Mouse (Mus musculus) right cerebral cortex, postnatal 4 days (tissue): ENCODE results near the gene Errfi1.

ENCODE experiments used
- DNase-seq: peaks from one replicate; pipeline ENCODE4 v3.0.0-alpha.2; 2022

Gene Errfi1

DNA sequence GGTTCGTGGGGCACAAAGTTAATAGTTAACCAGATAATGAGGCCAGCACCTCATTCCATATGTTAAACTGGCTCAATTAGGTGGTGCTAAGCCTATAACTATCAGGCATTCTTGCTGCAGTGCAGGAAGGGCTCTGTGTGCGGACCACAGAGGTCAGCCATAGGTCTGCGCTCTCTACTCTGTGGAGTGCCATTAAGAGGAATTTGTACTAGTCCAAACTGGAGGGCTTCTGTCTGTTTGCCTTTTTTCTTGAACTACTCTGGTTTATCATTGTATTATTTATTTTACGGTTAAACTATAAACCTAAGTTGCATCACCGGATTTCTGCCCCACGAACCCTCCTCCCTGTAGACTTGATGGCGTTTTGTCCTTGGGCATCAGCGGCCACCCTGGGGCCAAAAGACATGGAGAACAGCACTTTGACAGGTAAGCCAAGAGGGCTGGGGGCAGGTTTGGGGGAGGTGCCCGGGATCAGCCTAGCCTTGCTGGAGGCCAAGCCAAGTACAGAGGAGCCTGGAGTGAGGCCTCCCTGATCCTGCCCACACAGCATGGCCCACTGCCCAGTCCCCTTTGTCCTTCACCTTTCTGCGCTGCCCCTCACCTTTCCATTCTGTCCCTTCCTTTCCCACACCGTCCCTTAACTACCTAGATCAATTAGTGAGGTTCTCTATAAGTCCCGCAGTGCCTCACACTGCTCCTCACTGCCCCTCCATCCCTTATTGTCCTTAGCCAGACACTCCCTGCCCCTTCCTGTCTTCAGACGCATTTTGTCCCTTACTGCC, at the start of gene Errfi1:
Gene Errfi1 (plus strand): TSS at position 240 of the 782 bp plus-strand sequence.
- no peak for DNase-seq

DNA sequence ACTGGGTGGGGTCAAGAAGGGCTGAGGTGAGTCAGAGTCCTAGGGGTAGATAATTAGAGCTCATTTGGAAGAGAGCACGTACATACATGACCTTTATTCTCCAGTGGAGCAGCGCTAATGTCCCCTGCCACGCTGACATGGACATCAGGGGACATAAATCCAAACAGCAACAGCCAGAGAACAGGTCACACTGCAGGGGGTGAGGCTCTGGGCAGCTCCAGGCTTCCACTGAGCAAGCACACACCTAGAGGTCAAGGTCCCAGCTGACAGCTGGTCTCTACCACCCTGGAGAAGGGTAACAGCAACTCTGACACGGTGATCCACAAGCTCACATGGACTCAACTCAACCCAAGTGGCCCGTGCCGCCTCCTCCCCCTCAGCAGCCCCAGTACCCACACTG, 49.5 kb upstream of the Errfi1 start:
- DNase-seq = no peak

DNA sequence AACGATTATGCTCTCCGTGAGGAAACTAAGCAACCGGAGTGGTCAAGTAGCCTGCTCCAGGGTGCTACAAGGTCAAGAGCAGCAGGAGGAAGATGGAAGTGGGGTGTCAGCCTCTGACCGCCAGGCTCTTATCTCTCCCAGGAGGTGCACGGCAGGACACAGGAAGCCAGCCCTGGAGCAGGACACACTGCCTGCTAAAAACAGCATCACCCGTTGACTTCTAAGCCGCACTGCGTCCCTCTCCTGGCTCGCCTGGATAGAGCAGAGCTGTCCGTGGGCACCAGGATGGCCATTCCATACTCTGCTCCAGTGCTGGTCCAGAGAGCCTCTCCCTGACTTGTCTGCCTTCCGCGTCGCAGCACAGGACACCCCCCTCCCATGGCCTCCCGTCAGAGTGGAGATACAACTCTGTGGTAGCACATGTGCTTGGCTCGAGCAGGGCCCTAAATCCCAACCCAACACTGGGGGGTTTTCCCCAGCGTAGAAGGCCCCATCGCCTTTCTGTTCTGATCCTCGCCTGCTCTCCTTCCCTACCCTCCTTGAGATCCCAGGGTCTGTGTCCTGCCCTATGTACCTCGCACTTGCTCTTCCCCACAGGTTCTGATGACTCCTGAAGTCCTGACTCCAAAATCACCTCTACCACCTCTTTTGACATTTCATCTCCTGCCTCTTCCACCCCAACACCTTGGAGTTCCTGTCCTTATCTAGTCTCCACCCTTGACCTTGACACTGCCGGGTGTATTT, 45.8 kb upstream of the Errfi1 start:
- DNase-seq = no peak

DNA sequence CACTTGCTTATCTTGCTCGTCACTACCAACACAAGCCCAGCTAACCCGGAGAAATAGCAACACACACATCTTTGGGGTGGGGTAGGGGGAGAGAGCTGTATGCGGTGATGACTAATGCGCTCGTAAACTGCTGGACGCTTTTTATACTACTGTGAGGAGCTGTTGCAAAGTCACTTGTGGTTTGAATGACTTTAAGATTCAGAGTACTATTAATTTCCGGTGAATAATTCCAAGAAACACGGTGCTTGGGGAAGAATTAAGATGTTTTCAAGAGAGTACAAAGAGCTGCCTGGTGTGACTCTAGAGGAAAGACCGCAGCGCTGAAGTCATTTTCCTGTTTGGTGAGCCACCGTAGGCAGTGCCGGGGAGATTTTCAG, 45.3 kb upstream of the Errfi1 start:
- no peak for DNase-seq

DNA sequence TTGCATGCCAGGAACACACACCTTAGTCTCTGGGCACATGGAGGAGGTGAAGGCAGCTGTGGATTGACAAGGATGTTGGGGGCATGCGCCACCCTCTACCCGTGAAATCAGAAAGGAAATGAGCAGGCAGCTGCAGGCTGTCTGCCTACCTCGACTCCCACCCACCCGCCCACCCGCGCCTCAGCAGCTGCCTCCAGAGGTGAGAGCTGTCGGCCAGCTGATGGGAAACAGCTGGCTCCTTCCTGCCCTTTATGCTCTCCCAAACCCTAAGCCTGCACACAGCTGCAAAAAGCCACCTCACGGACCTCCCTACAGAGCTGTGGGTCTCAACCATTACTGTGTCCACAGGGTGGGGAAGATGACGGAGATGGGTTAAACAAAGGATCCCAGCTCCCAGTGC, 44.4 kb upstream of the Errfi1 start:
- DNase-seq = no peak

DNA sequence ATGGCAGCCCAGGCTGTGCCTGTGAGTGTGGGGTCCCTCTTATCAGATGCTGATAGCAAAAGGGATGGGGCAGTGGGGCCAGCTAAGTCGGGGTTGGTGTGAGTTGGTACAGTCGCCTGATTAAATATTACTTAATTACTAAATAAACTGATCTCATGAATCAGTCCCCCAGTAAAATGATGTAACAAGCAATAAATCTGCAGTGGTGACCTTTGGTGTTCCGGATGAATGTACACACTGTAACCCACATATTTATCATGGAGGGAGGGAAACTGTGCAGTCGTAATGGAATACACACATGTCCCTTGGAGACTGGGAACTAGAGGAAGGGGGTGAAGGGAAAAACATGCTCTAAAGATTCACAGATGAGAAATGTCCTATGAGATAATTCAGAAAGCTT, 38.6 kb upstream of the Errfi1 start:
- no peak for DNase-seq

DNA sequence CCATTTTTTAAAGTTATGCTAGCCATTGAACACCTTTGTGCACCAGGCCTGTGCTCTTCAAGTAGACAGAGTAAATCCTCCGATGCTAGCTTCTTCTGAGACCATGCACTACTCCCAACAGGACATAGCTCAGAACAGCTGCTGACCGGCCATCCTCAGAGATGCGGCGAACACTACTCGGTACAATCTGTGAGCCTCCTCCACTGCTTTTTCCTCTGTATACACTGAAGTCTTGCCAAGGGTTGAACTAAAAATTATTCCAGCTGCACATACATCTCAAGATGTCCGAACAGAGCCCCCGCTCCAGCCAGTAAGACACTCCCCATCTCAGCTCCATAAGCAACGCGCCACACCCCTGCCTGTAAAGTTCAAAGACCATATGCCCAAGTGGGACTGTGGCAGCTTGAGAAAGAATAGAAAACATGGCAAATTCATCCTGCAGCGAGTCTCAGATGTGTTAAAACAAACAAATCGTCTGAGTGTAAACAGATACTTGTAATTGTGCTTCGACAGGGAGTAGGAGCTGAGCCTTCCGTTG, 37.2 kb upstream of the Errfi1 start:
- DNase-seq = no peak

DNA sequence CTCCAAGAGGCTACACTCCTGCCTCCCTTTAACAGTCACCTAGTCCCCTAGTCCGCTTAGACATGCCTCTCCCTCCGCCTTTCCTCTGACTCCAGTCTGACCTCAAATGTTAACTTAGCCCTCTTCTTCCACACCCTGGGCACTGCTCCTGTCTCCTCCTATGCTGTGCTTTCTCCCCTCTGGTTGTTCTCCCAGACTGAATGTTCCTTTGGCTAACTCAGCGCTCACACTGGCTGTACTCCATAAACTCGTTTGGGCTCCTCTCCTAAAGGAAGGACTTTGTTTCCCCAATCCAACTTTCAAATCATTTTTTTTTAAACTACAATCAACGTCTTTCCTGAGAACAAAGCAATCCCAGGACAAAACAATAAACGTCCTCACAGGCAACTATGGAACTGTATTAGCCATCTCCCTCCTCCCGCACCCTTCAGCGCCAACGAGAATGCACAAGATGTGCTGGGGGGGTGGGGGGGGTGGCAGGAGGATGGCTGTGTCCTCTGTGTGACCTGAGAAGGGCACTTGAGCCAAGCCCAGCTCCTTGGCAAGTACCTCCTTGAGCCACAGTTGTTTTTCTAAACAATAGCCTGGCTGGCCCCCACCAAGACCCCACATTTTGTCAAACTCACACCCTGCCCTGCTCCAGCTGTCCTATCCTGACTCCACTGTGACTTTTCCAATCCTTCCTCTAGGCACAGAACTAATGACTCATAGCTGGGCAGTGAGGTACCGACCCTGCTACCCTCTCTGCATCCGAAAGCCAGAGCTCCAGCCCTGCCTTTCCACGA, 34.4 kb upstream of the Errfi1 start:
- no peak for DNase-seq

DNA sequence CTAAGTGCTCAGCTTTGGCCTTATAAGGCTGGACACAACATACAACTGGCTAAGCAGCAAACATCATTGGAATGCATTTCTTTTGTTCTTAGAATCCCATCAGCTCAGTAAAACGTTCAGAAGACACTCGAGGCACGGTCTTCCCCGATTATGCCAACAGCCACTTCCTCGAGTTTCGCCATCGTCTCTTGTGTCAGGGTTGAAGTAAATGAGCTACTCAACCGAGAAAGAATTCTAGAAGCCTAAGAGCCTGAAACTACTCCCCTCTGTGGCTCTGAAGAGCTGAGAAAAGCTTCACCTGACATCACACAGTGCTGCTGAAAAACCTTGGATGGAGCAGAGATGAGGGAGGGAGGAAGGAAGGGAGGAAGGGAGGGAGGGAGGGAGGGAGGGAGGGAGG, 32.3 kb upstream of the Errfi1 start:
- no peak for DNase-seq

DNA sequence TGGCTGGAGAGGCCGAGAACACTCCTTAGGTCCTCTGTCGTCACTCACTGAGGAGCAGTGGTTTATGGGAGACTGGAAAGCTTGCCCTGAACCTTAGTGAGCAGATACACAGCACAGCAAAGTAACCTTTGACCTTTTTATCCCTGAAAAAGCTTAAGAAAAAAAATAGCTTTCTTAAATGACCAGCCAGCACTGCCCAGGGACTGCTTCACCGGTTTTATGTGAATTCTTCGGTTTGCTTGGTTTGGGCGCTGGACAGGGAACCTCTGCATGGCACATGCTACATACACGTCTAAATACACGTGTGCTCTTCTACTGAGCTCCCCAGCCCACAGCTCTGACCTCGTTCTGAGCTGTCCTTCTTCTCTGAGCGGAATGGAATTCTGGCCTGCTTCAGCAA, 31.1 kb upstream of the Errfi1 start:
- no peak for DNase-seq

DNA sequence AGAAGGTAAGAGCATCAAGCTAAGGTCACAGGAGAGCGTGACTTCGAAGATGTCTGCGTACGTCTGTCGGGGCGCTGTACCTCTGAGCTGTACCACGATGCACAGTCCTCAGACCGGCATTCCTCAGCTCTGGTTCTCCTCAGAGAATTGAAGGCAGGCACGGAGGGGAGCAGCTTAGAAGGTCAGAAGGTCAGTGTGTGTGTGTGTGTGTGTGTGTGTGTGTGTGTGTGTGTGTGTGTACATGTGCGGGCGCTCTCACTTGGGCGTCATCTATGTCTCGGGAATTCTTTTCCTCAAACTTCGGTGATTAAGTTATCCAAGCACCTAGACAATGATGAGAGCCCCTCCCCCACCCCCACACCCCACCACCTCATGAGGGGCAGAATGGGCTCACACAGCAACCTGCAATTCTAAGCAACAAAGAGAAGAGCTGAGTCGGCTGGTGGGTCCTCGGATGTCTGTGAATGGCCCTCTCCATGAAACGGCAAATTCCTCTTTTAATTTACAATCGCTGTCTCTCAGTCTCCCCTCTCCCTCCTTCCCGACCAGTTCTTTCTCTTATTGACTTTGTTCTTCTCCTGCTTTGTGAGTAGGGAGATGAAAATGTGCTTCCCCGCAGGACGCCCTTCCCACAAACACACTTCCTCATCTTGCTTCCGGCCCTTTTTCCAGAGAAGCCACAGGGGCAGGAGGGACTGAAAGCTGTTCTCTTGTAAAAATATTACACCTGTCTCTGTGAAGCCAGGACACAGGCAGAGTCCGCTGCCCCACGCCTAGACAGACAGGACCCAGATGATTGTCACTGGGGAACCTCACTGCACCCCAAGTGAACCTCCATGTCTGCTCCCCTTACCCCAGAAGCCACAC, 29.9 kb upstream of the Errfi1 start:
- no peak for DNase-seq

DNA sequence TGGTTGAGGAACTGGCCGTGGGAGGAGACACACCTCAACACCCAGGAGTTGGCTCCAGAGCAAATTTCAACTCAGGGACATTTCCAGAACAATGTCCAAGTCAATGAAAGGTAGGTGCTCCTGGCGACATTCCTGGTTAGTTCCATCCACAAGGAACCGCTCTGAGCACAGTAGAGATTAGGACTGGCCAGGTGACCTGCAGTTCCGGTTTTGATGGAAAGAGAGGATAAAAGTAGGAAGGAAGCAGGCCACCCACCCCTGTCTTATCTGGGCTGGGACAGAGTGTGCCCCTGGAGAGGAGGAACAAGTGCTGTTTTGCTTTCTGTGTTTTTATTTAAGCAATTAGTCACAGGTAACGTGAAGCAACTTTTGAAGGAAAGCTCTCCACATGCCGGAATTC, 28.8 kb upstream of the Errfi1 start:
- no peak for DNase-seq

DNA sequence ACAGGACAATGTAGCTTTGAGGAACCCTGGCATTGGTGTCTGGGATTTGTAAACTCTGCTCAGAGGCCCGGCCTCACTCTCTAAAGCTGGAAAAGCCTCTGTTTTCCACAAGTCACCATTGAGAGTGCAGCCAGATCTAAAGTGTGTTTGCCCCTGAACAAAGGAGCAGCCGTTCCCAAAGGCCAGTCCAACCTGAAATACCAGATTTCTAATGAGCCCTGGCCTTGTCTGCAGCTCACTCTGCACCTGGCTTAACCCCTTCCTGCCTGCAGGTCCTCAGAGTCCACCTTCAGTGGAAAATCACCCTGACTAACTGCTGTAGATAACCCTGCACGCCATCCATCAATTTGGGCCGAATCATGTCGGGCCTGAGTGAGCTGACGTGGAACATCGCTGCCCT, 28.2 kb upstream of the Errfi1 start:
- DNase-seq = no peak

DNA sequence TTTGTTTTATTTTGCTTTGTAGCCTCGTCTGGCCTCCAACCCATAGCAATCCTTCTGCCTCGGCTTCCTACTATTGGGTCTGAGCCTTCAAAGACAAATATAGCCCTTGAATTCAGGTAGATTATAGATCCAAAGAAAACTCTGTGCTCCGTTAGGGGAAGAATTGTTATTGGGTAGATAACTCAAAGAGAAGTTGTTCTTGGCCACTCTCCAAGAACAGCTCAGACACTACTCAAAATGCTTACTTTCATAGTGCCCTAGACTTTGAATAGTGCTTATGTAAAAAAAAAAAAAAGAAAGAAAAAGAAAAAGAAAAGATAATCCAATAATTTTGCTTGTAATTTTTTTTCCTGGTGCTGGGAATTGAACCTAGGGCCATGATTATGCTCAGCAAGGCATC, 22.4 kb upstream of the Errfi1 start:
- DNase-seq = no peak

DNA sequence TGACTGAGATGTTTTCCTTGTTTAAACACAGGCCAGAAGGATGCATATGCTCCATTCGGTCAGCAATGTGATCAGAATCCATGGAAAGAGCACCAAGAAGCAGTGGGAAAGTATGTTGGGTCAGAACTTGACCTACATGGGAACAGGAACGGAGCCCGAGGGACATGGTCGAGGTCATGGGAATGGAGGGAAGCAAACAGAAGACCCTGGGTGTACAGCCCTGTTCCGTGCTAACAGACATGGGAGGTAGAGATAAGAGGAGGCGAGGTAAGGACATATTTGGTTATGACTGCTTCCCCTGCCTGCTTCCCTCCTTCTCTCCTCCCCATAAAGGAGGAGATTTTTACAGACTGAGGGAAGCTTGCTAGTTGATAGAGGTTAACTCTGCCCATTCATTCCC, 21.8 kb upstream of the Errfi1 start:
- DNase-seq = no peak

DNA sequence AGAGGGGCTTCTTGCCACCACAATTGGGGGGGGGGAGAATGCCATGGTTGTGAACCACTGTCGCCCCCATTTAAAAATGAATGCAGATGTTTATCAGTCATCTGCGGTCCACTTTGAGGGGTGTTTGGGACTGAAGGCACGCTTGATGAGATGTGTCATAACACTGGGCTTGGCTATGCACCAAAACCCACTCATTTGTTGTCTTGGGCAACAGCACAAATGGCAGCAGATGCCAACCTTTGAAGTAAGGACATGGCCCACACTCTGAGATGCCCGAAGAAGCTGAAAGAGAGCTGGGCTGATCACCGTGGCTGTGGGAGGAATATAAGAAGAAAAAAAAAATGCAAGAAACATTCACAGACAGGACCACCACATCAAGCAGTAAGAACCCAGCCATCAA, 18.6 kb upstream of the Errfi1 start:
- DNase-seq = no peak

DNA sequence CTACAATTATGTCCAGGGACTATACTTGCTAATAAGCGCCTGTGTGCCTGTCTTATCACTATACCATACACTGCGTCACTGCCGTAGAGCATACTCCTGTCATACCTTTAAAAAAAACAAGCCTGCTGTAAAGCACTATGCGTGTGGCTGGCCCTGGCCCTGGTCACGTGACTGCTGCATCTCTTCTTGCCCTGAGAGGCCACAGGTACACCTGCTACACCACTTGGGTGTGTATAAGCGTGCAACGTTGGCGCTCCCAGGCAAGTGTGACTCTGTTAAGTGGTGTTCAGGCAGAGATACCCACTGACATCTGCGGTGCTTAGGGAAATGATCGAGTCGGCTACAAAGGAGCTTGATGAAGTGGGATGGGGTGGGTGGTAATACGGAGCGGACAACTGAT, 17.5 kb upstream of the Errfi1 start:
- DNase-seq = no peak

DNA sequence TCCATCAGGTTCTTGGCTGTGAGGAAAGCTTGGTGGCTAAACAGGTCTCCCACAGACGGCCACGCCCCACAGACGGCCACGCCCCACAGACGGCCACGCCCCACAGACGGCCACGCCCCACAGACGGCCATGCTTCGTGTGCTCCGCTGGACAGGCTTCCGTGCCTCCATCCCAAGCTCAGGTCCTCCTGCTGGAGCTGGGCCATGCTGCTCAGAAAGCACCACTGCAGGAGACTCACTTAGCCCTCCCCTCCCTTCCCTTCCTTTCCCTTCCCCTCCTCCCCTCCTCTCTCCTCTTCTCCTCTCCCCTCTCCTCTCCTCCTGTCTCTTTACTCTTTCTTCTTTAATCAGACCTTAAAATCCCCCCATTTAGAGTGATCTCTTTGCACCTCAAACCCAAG, 16.8 kb upstream of the Errfi1 start:
- no peak for DNase-seq

DNA sequence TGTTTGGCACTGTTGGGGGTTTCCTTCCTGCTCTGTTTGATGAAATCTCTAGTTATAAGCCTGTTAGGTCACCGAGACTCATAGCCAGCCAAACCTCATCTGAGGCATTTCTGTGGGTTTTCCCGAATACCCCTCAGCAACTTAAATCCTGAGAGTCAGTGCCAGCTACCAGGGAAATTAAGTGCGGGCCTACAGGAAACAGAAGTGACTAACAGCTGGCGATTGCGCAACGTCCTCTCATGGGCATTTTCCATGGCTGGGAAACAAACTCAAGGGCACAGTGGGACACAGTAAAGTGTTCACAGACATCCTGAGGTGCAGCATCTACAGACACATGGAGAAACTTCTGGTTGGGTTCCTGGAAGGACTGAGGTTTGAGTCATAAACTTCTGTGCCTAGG, 16.3 kb upstream of the Errfi1 start:
- no peak for DNase-seq

DNA sequence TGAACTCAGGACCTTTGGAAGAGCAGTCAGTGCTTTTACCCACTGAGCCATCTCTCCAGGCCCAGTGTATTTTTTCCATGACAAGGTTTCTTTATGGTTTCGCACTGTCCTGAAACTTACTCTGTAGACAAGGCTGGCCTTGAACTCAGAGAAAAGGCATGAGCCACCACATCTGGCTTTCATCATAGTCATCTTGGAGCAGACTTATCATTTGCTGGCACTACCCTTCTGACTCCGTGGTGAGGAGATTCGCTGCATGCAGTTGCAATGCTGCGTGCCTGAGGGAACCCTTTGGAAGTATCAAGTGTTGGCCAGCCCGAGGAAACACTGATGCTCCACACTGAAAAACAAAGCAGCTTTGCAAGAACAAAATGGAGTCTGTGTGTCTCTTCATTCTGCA, 11.7 kb upstream of the Errfi1 start:
- no peak for DNase-seq

DNA sequence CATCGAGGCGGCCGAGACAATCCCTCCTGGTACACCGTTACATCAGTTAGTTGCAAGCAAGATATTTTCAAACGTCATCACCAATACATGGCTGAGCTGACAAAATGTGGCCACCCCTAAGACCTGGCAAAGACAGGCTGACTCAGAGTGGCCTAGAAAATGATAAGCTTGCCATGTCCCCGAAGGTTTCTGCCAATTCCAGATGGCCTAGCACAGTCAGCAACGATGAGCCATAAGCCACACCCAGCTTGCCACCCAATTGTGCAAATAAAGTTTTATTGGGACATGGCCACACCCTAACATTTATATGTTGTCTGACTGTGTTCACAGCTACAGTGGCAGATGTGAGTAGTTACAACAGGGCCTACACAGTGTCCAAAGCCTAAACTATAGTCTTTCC, 10.5 kb upstream of the Errfi1 start:
- DNase-seq = no peak

DNA sequence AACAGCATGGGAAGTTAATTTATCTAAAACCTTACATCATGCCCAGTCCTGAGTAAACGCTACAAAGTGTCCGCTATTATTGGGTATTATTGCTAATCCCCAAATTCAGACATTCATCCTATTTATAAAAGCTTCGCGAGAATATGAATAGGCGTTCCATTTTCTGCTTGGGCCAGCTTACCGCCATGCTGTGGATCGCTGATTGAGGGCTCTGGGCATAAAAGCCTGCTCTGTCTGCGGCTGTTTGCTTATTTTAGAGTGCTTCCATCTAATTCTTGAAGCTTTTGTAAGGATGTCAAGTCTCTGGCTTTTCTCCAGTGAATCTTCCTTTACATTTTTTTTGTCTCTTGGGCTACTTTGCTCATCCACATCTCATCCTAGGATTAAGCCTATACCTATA, 7.4 kb upstream of the Errfi1 start:
- DNase-seq = no peak

DNA sequence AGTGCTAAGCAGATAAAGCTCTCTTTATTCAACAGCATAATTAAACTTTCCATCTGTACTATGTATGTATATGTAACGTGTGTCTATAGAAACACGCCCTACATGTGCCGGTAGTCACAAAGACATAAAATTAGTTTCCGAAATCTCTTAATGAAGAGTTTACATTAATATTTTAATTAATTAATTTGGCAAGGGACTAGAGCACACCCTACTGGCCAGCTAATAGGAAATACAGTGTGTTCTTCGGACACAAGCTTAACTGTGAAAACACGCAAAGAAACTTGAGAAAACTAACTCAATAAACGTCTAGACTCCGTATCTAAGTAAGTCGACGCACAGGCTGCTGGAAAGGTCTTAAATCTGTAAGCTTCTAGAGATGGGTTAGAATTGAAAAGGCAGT, 3.8 kb upstream of the Errfi1 start:
- DNase-seq = no peak
